Mouse (Mus musculus): ENCODE data around the gene Dhdh.

- TF ChIP-seq POLR2A (IDR thresholded peaks at IDR 0.05; ENCODE audit: low read depth, low read length) (no peak), CTCF (IDR thresholded peaks at IDR 0.05; ENCODE audit: extremely low read depth, insufficient read length, insufficient replicate concordance, low read depth, low read length) (no peak)
Measured at GRCm38 (mm10) chr7:45520605-45521004, 32.0 kb upstream of the Dhdh start.
